Mouse (Mus musculus) thymus, adult 2 months (tissue): Measurements from ENCODE around the gene Hsp90aa1. TPM values are rescaled to one million over a fixed set of nuclear protein-coding genes. Genes with fewer than 3 reads are reported as not detected.
A peak's percentile ranks its signal among the peaks of the same experiment; 100 is the strongest.
"Not testable (repeated sequence)": the region's sequence is repeated elsewhere in the genome, so short reads cannot be mapped to it uniquely, and the experiment has no call there.

Source experiments
- DNase-seq: peaks from one replicate; pipeline ENCODE4 v3.0.0; 2021
- H3K27ac ChIP-seq: fragments of 200-500 bp; 2 replicates; pipeline ENCODE4 v1.5.1; 2012; ENCODE audit warnings: low read length, control low read depth; ENCODE audit not compliant: control insufficient read depth, insufficient read depth
- H3K27me3 ChIP-seq: fragments of 200-500 bp; 2 replicates; pipeline ENCODE4 v1.6.1; 2012; ENCODE audit warnings: mild to moderate bottlenecking, low read length, moderate library complexity, mixed read lengths; ENCODE audit not compliant: control insufficient read depth, insufficient read depth
- H3K36me3 ChIP-seq: fragments of 200-500 bp; 2 replicates; pipeline ENCODE4 v1.6.1; 2012; ENCODE audit warnings: mild to moderate bottlenecking, low read length, moderate library complexity; ENCODE audit not compliant: control insufficient read depth, insufficient read depth
- H3K4me1 ChIP-seq: fragments of 200-500 bp; replicated peaks from 2 replicates; pipeline ENCODE4 v1.6.1; 2012; ENCODE audit warnings: low read length; ENCODE audit not compliant: control insufficient read depth, insufficient read depth
- H3K4me3 ChIP-seq: fragments of 200-500 bp; 2 replicates; pipeline ENCODE4 v1.5.1; 2012; ENCODE audit warnings: mild to moderate bottlenecking, low read length, control low read depth, moderate library complexity; ENCODE audit not compliant: control insufficient read depth, insufficient read depth
- CTCF ChIP-seq: fragments of 200-500 bp; IDR thresholded peaks from 2 replicates; pipeline ENCODE4 v1.5.1; 2012; ENCODE audit warnings: mild to moderate bottlenecking, control low read depth, low read length, moderate library complexity, borderline replicate concordance; ENCODE audit not compliant: control insufficient read depth, poor library complexity, insufficient read depth; ENCODE audit errors: extremely low read depth
- POLR2A ChIP-seq: fragments of 200-500 bp; IDR thresholded peaks from 2 replicates; pipeline ENCODE4 v1.6.1; 2012; ENCODE audit warnings: mild to moderate bottlenecking, low read length, control low read depth, moderate library complexity; ENCODE audit not compliant: control insufficient read depth, poor library complexity, insufficient read depth; ENCODE audit errors: extremely low read depth
- WGBS: fragments of 180-500 bp; shearing (Covaris S2); methylation state at CpG from one replicate; pipeline ENCODE4 v1.1.7; 2018; 5-methylcytosine and 5-hydroxymethylcytosine counted together
- polyA plus RNA-seq: library from polyadenylated mRNA; depleted of rRNA; stranded (reverse); fragments of >200 nt; gene quantifications from 2 replicates; pipeline ENCODE4 v1.2.3, GENCODE M21; 2012

Gene Hsp90aa1
- polyA plus RNA-seq, 1 experiment: 181 TPM

DNA sequence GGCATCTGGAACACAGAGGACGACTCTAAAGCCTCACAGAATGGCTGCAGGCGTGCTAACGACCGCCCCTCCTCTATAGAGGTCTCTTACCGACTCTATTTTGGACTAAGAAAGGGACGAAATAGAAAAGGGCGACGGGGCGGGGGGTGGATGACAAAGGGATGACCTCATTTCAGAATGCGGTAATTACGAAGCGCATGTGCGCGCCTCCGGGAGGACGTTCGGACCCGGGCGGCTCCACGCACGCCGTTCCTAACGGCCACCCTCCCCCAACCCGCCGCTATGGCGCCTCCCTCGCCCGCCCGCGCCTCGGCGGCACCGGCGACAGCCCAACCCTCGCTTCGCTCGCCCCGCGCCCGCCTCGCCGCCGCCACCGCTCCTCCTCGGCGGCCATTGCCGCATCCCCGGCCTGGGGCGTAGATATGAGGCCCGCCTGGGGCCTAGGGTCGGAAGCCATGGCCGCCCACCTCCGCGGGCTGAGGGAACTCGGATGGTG lies 6.8 kb downstream of the Hsp90aa1 start:
- DNase-seq: peak; percentile 48
- under 1% methylated on average over 55 of the region's 55 CpGs for WGBS
- Histone ChIP-seq H3K36me3 (peaks cover 23% of the 10 kb centered on the region), H3K27me3 (no peaks in the 10 kb centered on the region), H3K27ac (peak overlapping the region; percentile 20), H3K4me1 (peaks cover 20% of the 10 kb centered on the region), H3K4me3 (peak overlapping the region; percentile 84)
- no peak for TF ChIP-seq CTCF
- TF ChIP-seq POLR2A: no peak

DNA sequence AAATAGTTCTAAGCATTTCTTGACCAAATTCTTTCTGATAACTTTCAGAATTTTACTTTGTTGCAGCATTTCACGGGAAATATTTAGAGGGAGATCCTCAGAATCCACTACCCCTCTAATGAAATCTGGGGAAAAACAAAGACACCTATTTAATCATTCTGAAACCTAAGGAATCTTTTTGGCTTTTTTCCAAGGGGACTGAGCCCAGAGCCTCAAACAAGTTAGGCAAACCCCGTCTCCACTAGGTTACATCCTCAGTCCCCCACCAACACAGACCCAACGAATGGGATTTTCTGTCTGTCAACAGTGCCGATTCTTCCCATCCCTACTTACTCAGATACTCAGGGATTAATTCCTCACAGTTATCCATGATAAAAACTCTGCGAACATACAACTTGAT lies 9.2 kb downstream of the Hsp90aa1 start:
- H3K36me3 ChIP-seq: peaks cover 39% of the 10 kb centered on the region

DNA sequence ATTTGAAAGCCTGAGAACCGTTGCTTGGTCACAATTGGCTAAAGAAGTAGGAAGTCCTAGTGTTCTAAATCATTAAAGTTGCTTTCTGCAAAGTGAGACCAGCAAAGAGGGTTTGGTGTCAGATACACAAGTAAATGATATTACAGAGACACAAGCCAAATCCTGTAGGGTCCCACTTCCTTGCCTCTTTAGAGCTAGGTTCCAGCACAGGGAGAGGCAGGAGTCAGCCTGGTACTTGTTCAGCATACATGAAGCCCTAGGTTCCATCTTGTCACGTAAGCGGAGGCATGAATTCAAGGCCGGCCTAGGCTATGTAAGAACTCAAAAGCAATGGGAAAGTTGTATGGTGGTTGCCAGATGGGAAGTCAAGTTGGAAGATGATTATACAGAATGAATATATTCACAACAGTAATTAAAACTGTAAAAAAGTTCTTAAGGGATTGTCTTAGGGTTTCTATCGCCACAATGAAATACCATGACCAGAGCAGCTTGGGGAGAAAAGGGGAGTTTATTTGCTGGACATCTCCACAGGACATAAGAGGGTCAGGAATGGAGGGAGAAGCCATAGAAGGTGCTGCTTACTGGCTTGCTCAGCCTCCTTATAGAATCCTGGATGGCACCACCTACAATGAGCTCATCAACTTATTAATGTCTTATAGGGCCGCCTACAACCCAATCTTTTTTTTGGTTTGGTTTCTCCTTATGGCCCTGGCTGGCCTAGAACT lies 12.4 kb downstream of the Hsp90aa1 start:
- 95% methylated on average over 6 of the region's 6 CpGs for WGBS
- Histone ChIP-seq H3K27me3 (no peaks in the 10 kb centered on the region), H3K4me3 (no peak overlapping the region), H3K4me1 (peaks cover 3% of the 10 kb centered on the region; the same call in 1 of the 2 replicates), H3K36me3 (peaks cover 43% of the 10 kb centered on the region), H3K27ac (no peak overlapping the region)
- TF ChIP-seq POLR2A: no peak
- no peak for TF ChIP-seq CTCF
- DNase-seq: no peak

More for the DNA sequence above, 9.2 kb downstream of the Hsp90aa1 start:
- DNase-seq, H3K4me3 ChIP-seq, H3K27me3 ChIP-seq, H3K27ac ChIP-seq: not testable (repeated sequence)
- 90% methylated on average over 5 of the region's 5 CpGs for WGBS
- H3K4me1 ChIP-seq: peaks cover 11% of the 10 kb centered on the region

DNA sequence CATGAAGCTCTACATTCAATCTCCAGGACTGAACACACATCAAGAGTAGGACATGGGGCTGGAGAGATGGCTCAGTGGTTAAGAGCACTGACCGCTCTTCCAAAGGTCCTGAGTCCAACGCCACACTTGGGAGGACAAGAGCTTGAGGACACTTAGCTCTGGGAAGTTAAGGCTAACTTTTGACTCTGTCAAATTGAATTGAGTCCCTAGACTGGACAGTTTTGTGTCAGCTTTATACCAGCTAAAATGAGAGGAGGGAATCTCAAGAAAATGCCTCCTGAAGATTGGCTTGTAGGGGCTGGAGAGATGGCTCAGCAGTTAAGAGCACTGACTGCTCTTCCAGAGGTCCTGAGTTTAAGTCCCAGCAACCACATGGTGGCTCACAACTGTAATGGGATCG lies 13.6 kb downstream of the Hsp90aa1 start:
- not testable (repeated sequence) for H3K27me3 ChIP-seq, DNase-seq, H3K27ac ChIP-seq, H3K4me1 ChIP-seq, H3K4me3 ChIP-seq
- 96% methylated on average over 3 of the region's 3 CpGs for WGBS
- peaks cover 36% of the 10 kb centered on the region for H3K36me3 ChIP-seq

DNA sequence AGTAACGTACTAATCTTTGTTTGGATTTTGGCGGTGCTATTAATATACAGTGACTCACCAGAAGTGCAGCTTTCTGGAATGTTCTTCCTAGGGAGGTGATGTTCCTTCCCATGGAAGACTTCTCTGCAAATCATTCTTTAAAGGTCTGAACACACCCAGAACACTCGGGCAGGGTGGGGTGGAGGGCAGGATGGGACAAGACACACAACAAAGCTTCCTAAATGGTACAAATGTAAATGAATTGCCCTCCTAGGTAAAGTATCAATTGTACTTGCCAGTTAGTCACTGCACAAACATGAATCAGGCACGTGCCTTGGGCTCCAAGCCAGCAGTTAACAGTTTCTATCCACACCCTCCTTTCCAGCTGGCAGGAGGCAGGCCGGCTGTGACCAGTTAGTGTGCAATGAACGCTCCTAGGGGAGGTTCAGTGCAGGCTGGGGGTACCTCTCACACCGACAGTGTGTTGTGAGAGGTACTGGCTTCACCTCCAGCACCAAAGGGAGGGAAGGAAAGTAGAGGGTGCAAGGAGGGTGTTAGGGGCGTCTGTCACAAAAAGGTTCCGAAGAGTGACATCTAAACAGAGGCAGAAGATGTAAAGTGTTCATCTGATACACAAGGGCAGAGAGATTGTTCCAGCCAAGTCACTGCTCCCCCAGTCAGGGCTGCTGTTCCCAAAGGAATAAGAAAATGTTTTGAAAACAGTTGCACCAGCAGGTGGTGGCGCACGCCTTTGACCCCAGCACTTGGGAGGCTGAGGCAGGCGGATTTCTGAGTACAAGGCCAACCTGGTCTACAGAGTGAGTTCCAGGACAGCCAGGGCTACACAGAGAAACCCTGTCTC lies 14.4 kb downstream of the Hsp90aa1 start:
- Histone ChIP-seq H3K27me3 (no peaks in the 10 kb centered on the region), H3K27ac (no peak overlapping the region), H3K4me3 (no peak overlapping the region), H3K36me3 (peaks cover 30% of the 10 kb centered on the region), H3K4me1 (no peaks in the 10 kb centered on the region)
- no peak for TF ChIP-seq POLR2A
- TF ChIP-seq CTCF: no peak
- WGBS: 92% methylated on average over 12 of the region's 12 CpGs
- DNase-seq: no peak

DNA sequence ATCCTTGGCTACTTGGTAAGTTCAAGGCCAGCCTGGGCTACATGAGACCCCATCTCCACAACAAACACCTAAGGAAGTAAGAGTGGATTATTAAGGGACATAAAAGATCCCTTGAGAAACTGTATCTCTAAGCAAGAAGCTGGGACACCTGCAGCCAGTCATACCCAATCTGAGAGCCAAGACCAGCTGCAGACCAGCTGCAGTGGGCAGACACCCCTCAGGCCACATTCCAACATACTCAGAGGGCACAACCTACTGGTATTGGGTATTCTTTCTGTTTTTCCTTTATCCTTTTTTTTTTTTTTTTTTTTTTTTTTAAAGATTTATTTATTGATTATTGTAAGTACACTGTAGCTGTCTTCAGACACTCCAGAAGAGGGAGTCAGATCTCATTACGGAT lies 18.9 kb downstream of the Hsp90aa1 start:
- Histone ChIP-seq H3K27ac (no peak overlapping the region), H3K27me3 (no peaks in the 10 kb centered on the region), H3K36me3 (peaks cover 4% of the 10 kb centered on the region; the same call in 1 of the 2 replicates), H3K4me3 (no peak overlapping the region), H3K4me1 (no peaks in the 10 kb centered on the region)
- WGBS: no CpG with 5 or more reads among the region's 1 CpGs
- DNase-seq: no peak
- TF ChIP-seq CTCF: no peak
